Mouse (Mus musculus): ENCODE measurements around the gene Gm10283. TPM values are rescaled to one million over a fixed set of nuclear protein-coding genes. Genes with fewer than 3 reads are reported as not detected.
A peak's percentile ranks its signal among the peaks of the same experiment; 100 is the strongest.
"Not testable (repeated sequence)": the region's sequence is repeated elsewhere in the genome, so short reads cannot be mapped to it uniquely, and the experiment has no call there.

The Gm10283 gene
- not detected in 2 replicates for polyA plus RNA-seq (2015; fragmentation: Nextera tagmentation; extraction: Ambion mirVana)

- no peak within 1 kb of the TSS for H3K9ac ChIP-seq (ENCODE audit: low read depth, low read length)
- H3K9me3 ChIP-seq (ENCODE audit: control insufficient read depth, low read length), result no peaks in the 10 kb centered on the region
- H3K27ac ChIP-seq (ENCODE audit: low read length), result no peak within 1 kb of the TSS
- H3K4me1 ChIP-seq (ENCODE audit: control insufficient read depth, insufficient read depth, low read length), result peaks cover 4% of the 10 kb centered on the region; the same call in 1 of the 2 replicates
- ATAC-seq, result no peak
- no peak within 1 kb of the TSS for H3K4me3 ChIP-seq (ENCODE audit: low read length)
- WGBS, result 34% methylated on average over 2 of the region's 2 CpGs
- H3K4me2 ChIP-seq (ENCODE audit: low read depth, low read length), result no peak within 1 kb of the TSS
- H3K36me3 ChIP-seq (ENCODE audit: control insufficient read depth, insufficient read depth, low read length), result no peaks in the 10 kb centered on the region
- H3K27me3 ChIP-seq (replicated peaks; ENCODE audit: control insufficient read depth, insufficient read depth, low read length), result no peaks in the 10 kb centered on the region
These were observed at the start of gene Gm10283 for GRCm38 (mm10) chr8:60503098-60503497. Gm10283 (minus strand) TSS chr8:60503198.

DNA sequence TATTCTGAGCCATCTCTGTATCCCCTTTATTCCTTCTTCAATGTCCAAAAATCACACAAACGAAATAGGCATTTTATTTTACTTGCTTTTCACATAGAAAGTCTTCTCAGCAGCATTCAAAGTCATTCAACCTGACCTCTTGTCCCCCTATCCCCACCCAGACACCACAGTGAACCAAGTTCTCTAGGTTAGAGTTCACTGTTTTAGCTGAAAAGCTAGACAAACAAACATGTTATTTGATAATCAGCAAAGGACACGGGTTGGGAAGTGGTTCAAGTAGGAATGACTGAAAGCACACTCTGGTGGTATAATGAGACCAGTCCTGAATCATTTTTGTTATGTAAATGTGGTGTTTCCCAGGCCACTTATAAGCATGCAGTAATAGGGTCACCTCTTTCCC is 31.9 kb upstream of the Gm10283 start:
- H3K36me3 ChIP-seq (ENCODE audit: control insufficient read depth, insufficient read depth, low read length), result no peaks in the 10 kb centered on the region
- 51% methylated on average over 2 of the region's 2 CpGs for WGBS
- H3K4me3 ChIP-seq (ENCODE audit: low read length), result no peak overlapping the region
- no peak overlapping the region for H3K4me2 ChIP-seq (ENCODE audit: low read depth, low read length)
- ATAC-seq, result no peak
- no peak overlapping the region for H3K9ac ChIP-seq (ENCODE audit: low read depth, low read length)
- H3K4me1 ChIP-seq (ENCODE audit: control insufficient read depth, insufficient read depth, low read length), result no peaks in the 10 kb centered on the region
- H3K27me3 ChIP-seq (replicated peaks; ENCODE audit: control insufficient read depth, insufficient read depth, low read length), result no peaks in the 10 kb centered on the region
- H3K9me3 ChIP-seq (ENCODE audit: control insufficient read depth, low read length), result no peaks in the 10 kb centered on the region
- no peak overlapping the region for H3K27ac ChIP-seq (ENCODE audit: low read length)

DNA sequence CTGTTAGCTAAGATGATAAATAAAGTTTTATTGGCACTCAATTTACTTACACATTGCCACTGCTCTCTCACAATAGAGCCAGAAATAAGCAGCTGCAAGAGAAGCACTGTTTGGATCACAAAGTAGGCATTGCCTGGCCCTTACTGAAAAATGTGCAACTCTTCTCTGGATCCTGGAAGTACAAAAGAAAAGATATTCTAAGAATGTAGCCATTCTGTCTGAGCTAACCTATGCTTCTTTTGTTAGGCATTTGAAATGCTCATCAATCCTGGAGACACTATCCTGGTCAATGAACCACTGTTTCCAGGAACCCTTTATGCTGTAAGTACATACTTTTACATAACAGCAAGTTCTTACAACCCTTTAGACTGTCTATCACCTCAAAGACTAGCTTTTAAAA is 15.3 kb upstream of the Gm10283 start:
- Histone ChIP-seq H3K27me3 (replicated peaks; ENCODE audit: control insufficient read depth, insufficient read depth, low read length) (no peaks in the 10 kb centered on the region), H3K9me3 (ENCODE audit: control insufficient read depth, low read length) (no peaks in the 10 kb centered on the region), H3K4me3 (ENCODE audit: low read length) (no peak overlapping the region), H3K27ac (ENCODE audit: low read length) (no peak overlapping the region), H3K36me3 (ENCODE audit: control insufficient read depth, insufficient read depth, low read length) (no peaks in the 10 kb centered on the region), H3K9ac (ENCODE audit: low read depth, low read length) (no peak overlapping the region), H3K4me1 (ENCODE audit: control insufficient read depth, insufficient read depth, low read length) (no peaks in the 10 kb centered on the region), H3K4me2 (ENCODE audit: low read depth, low read length) (no peak overlapping the region)
- ATAC-seq, result no peak

GRCm38 (mm10) chr8:60505653-60506521 is 2.9 kb upstream of the Gm10283 start, which contains the start of gene Aadat:
Aadat (plus strand) TSS chr8:60505932.
- 2% methylated on average over 25 of the region's 25 CpGs for WGBS

GRCm38 (mm10) chr8:60495046-60495445 is 8.0 kb downstream of the Gm10283 start:
- H3K36me3 ChIP-seq (ENCODE audit: control insufficient read depth, insufficient read depth, low read length); H3K9ac ChIP-seq (ENCODE audit: low read depth, low read length); ATAC-seq; H3K9me3 ChIP-seq (ENCODE audit: control insufficient read depth, low read length); H3K4me2 ChIP-seq (ENCODE audit: low read depth, low read length); H3K27me3 ChIP-seq (replicated peaks; ENCODE audit: control insufficient read depth, insufficient read depth, low read length); H3K27ac ChIP-seq (ENCODE audit: low read length); H3K4me1 ChIP-seq (ENCODE audit: control insufficient read depth, insufficient read depth, low read length); H3K4me3 ChIP-seq (ENCODE audit: low read length): not testable (repeated sequence)
- WGBS, result 58% methylated on average over 2 of the region's 2 CpGs

More at GRCm38 (mm10) chr8:60505653-60506521, 2.9 kb upstream of the Gm10283 start, which contains the start of gene Aadat:
- Histone ChIP-seq H3K27me3 (replicated peaks; ENCODE audit: control insufficient read depth, insufficient read depth, low read length) (no peaks in the 10 kb centered on the region), H3K4me3 (ENCODE audit: low read length) (peak within 1 kb of the TSS; percentile 58), H3K9ac (ENCODE audit: low read depth, low read length) (peak within 1 kb of the TSS; percentile 66), H3K27ac (ENCODE audit: low read length) (no peak within 1 kb of the TSS), H3K9me3 (ENCODE audit: control insufficient read depth, low read length) (no peaks in the 10 kb centered on the region), H3K36me3 (ENCODE audit: control insufficient read depth, insufficient read depth, low read length) (no peaks in the 10 kb centered on the region), H3K4me2 (ENCODE audit: low read depth, low read length) (peak within 1 kb of the TSS; percentile 95), H3K4me1 (ENCODE audit: control insufficient read depth, insufficient read depth, low read length) (peaks cover 4% of the 10 kb centered on the region; the same call in 1 of the 2 replicates)
- peak; percentile 92 for ATAC-seq

DNA sequence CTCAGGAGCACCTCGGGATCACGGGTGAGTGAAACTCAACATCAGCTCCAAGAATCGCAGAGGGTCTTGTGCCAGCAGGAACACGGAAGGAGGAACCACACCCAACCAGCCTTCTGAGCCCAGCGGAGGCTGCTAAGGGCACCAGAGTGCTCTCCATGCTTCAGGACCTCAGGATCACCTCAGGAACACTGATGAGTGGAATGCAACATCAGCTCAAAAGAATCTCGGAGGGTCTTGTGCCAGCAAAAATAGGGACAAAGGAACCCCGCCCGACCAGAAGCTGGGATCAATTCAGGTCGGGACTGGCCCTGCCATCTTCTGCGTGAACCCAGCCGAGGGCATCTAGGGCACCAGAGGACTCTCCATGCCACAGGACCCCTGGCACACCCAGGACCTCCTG is 8.4 kb downstream of the Gm10283 start:
- no peak overlapping the region for H3K27ac ChIP-seq (ENCODE audit: low read length)
- no peak overlapping the region for H3K4me3 ChIP-seq (ENCODE audit: low read length)
- no peak for ATAC-seq
- no peaks in the 10 kb centered on the region for H3K9me3 ChIP-seq (ENCODE audit: control insufficient read depth, low read length)
- no peak overlapping the region for H3K9ac ChIP-seq (ENCODE audit: low read depth, low read length)
- H3K4me2 ChIP-seq (ENCODE audit: low read depth, low read length), result no peak overlapping the region
- WGBS, result 87% methylated on average over 11 of the region's 11 CpGs
- no peaks in the 10 kb centered on the region for H3K4me1 ChIP-seq (ENCODE audit: control insufficient read depth, insufficient read depth, low read length)
- H3K27me3 ChIP-seq (replicated peaks; ENCODE audit: control insufficient read depth, insufficient read depth, low read length), result no peaks in the 10 kb centered on the region
- H3K36me3 ChIP-seq (ENCODE audit: control insufficient read depth, insufficient read depth, low read length), result no peaks in the 10 kb centered on the region

GRCm38 (mm10) chr8:60492471-60492870 is 10.5 kb downstream of the Gm10283 start:
- Histone ChIP-seq H3K4me1 (ENCODE audit: control insufficient read depth, insufficient read depth, low read length) (no peaks in the 10 kb centered on the region), H3K27me3 (replicated peaks; ENCODE audit: control insufficient read depth, insufficient read depth, low read length) (no peaks in the 10 kb centered on the region), H3K36me3 (ENCODE audit: control insufficient read depth, insufficient read depth, low read length) (no peaks in the 10 kb centered on the region), H3K4me2 (ENCODE audit: low read depth, low read length) (no peak overlapping the region), H3K9ac (ENCODE audit: low read depth, low read length) (no peak overlapping the region), H3K27ac (ENCODE audit: low read length) (no peak overlapping the region), H3K4me3 (ENCODE audit: low read length) (no peak overlapping the region), H3K9me3 (ENCODE audit: control insufficient read depth, low read length) (no peaks in the 10 kb centered on the region)
- 64% methylated on average over 3 of the region's 3 CpGs for WGBS
- ATAC-seq, result no peak

DNA sequence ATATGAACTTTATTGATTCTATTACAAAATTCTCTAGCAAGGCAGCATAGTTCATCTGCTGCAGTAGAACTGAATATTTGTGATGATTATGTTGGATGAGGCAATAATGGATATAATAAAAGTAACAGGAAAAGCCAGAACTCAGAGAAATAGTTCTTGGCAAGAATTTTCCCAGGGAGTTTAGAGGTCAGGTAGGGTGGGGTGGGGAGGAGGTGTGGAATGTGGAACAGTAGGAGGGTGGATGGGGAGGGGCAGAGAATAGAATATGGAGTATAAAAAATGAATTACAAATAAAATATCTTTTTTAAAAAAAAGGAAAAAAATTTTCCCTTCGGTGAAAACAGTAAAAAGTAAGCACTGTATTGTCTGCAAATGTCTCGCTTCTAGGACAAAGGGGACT is 11.1 kb downstream of the Gm10283 start:
- Histone ChIP-seq H3K4me3 (ENCODE audit: low read length) (no peak overlapping the region), H3K36me3 (ENCODE audit: control insufficient read depth, insufficient read depth, low read length) (no peaks in the 10 kb centered on the region), H3K4me2 (ENCODE audit: low read depth, low read length) (no peak overlapping the region), H3K27ac (ENCODE audit: low read length) (no peak overlapping the region), H3K27me3 (replicated peaks; ENCODE audit: control insufficient read depth, insufficient read depth, low read length) (no peaks in the 10 kb centered on the region), H3K4me1 (ENCODE audit: control insufficient read depth, insufficient read depth, low read length) (no peaks in the 10 kb centered on the region), H3K9ac (ENCODE audit: low read depth, low read length) (no peak overlapping the region), H3K9me3 (ENCODE audit: control insufficient read depth, low read length) (no peaks in the 10 kb centered on the region)
- 95% methylated on average over 2 of the region's 2 CpGs for WGBS
- no peak for ATAC-seq

DNA sequence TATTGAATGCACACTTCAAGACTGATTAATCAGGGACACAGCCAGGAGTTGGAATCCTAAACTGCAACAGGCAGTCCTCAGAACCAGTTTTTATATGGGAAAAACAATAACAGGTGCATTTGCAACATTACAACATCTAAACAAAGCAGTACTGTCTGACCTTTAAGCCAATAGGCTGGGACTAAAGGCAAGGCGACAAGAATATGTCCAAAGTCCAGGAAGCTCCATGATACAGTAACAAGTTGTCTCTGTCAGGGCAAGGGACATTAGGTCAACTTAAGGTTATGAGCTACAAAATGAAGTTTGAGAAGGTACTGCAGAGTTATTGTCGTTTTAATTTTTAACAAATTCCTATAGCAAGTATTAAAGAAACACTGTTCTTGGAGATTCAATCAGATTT is 12.9 kb downstream of the Gm10283 start:
- Histone ChIP-seq H3K4me3 (ENCODE audit: low read length) (no peak overlapping the region), H3K9ac (ENCODE audit: low read depth, low read length) (no peak overlapping the region), H3K27me3 (replicated peaks; ENCODE audit: control insufficient read depth, insufficient read depth, low read length) (no peaks in the 10 kb centered on the region), H3K36me3 (ENCODE audit: control insufficient read depth, insufficient read depth, low read length) (no peaks in the 10 kb centered on the region), H3K4me2 (ENCODE audit: low read depth, low read length) (no peak overlapping the region), H3K4me1 (ENCODE audit: control insufficient read depth, insufficient read depth, low read length) (no peaks in the 10 kb centered on the region), H3K9me3 (ENCODE audit: control insufficient read depth, low read length) (no peaks in the 10 kb centered on the region), H3K27ac (ENCODE audit: low read length) (no peak overlapping the region)
- no peak for ATAC-seq
- 73% methylated on average over 2 of the region's 2 CpGs for WGBS
